In genomic region chr6:88483111-88483510, GRCm38 (mm10) we compare ENCODE assay signal across 10 mouse cellular contexts. TPM values are rescaled to one million over a fixed set of nuclear protein-coding genes. Genes with fewer than 3 reads are reported as not detected.
DNase-seq lines count a peak whose midpoint lies in the region; TF ChIP-seq lines count a peak whose summit lies in the region.
"Had no signal": no experiment of that assay in that cellular context is flagged by ENCODE, and none has a peak within 500 bp of the region (broad histone marks: within the 10 kb centered on the region; RNA-seq: fewer than 3 reads in every experiment).

No protein-coding gene starts in this region.

- WGBS in olfactory bulb, adult 2 months, result 26% methylated on average over 7 of the region's 7 CpGs

- intact Hi-C loops in heart, postnatal 10 days (cut with DNase I), result no loop called here

- no peak for TF ChIP-seq POLR2A in olfactory bulb, adult 2 months (IDR thresholded peaks at IDR 0.05; ENCODE audit: insufficient read depth, low read depth, low read length)

- TF ChIP-seq CTCF in olfactory bulb, adult 2 months (IDR thresholded peaks at IDR 0.05; ENCODE audit: insufficient read depth, low read depth, low read length), result no peak

- peak; percentile 19 for DNase-seq in adrenal gland, postnatal 25 days
- DNase-seq in adrenal gland, adult 18-20 months (ENCODE audit: low spot score in 2 of 2), result no peak
- peak; percentile 22 for DNase-seq in ovary, adult 18-20 months (ENCODE audit: low spot score)
- no peak for DNase-seq in ovary, postnatal 10 days (ENCODE audit: low spot score)
- DNase-seq in heart, postnatal 10 days, result peak; percentile 49 to 50
- no peak for DNase-seq in liver
- no peak for DNase-seq in spleen, adult 18-20 months

- H3K4me1 ChIP-seq in olfactory bulb, adult 2 months (ENCODE audit: control insufficient read depth, insufficient read depth, low read length), result peaks cover 14% of the 10 kb centered on the region
- H3K4me1 ChIP-seq: hindbrain, embryonic 12.5 days had no signal

- H3K27ac ChIP-seq in olfactory bulb, adult 2 months (ENCODE audit: insufficient read depth, low read depth, low read length), result peak overlapping the region; percentile 23; the same call in 1 of the 2 replicates
- H3K27ac ChIP-seq: hindbrain, embryonic 12.5 days; lung, embryonic 15.5 days had no signal

- H3K4me3 ChIP-seq in olfactory bulb, adult 2 months (ENCODE audit: insufficient read depth, low read depth, low read length), result no peak overlapping the region
- H3K4me3 ChIP-seq: hindbrain, embryonic 12.5 days; lung, embryonic 15.5 days had no signal

RNA-seq across cellular contexts. Expression of gene Ruvbl1, which starts 17.9 kb away (rescaled TPM):
- 24.9 and 33.9 TPM in 2 replicates for total RNA-seq in adrenal gland, postnatal 25 days (2021)
- 10 to 100 TPM; 31.0 to 36.9 TPM for total RNA-seq in adrenal gland, adult 18-20 months (2021)
- total RNA-seq in heart, postnatal 10 days (2021), result 10 to 100 TPM; 21.3 to 23.8 TPM
- polyA plus RNA-seq in olfactory bulb, adult 2 months (2012; ENCODE audit: insufficient read depth, insufficient read length, low replicate concordance, missing spikeins), result not detected in 2 replicates

RNA-seq across cellular contexts. Expression of gene Sec61a1, which starts 35.6 kb away (rescaled TPM):
- total RNA-seq in adrenal gland, postnatal 25 days (2021), result 172 and 176 TPM in 2 replicates
- total RNA-seq in adrenal gland, adult 18-20 months (2021), result 100 to 1,000 TPM; 168 to 207 TPM
- total RNA-seq in heart, postnatal 10 days (2021), result 10 to 100 TPM; 89.4 to 89.9 TPM
- polyA plus RNA-seq in olfactory bulb, adult 2 months (2012; ENCODE audit: insufficient read depth, insufficient read length, low replicate concordance, missing spikeins), result not detected in 2 replicates

RNA-seq across cellular contexts. Expression of gene Eefsec, which starts 36.8 kb away (rescaled TPM):
- 14.2 and 16.6 TPM in 2 replicates for total RNA-seq in adrenal gland, postnatal 25 days (2021)
- total RNA-seq in adrenal gland, adult 18-20 months (2021), result 10 to 100 TPM in 1 of 2 experiments, 1 to 10 TPM in 1; 10.0 to 17.4 TPM
- 10 to 100 TPM in 1 of 2 experiments, 1 to 10 TPM in 1; 9.8 to 11.2 TPM for total RNA-seq in heart, postnatal 10 days (2021)
- not detected in 2 replicates for polyA plus RNA-seq in olfactory bulb, adult 2 months (2012; ENCODE audit: insufficient read depth, insufficient read length, low replicate concordance, missing spikeins)

Comparison
In these comparisons a context has a peak if more than half of its experiments do, and no peak if none do; other contexts are left out.
1. DNase-seq: peak in adrenal gland, postnatal 25 days (single experiment), ovary, adult 18-20 months (single experiment) and heart, postnatal 10 days (2 of 2); none in adrenal gland, adult 18-20 months (0 of 2), ovary, postnatal 10 days (single experiment), liver (single experiment) and spleen, adult 18-20 months (0 of 2).